Mouse (Mus musculus): ENCODE data around the gene Nek7. TPM values are rescaled to one million over a fixed set of nuclear protein-coding genes. Genes with fewer than 3 reads are reported as not detected.

Gene Nek7
- polyA plus RNA-seq, 1 experiment from 2014 or later, result 10.9 TPM

GRCm38 (mm10) chr1:138628486-138628885, 8.5 kb upstream of the Nek7 start:
- H3K4me3 ChIP-seq (ENCODE audit: low read length), result no peak overlapping the region
- no peak for ATAC-seq
- H3K36me3 ChIP-seq (ENCODE audit: control insufficient read depth, insufficient read depth, low read length), result no peaks in the 10 kb centered on the region
- H3K4me1 ChIP-seq (ENCODE audit: control insufficient read depth, insufficient read depth, low read depth, low read length), result no peaks in the 10 kb centered on the region
- H3K27me3 ChIP-seq (replicated peaks; ENCODE audit: control insufficient read depth, insufficient read depth, low read length), result no peaks in the 10 kb centered on the region
- no peak overlapping the region for H3K27ac ChIP-seq (ENCODE audit: low read depth, low read length)
- no peak overlapping the region for H3K4me2 ChIP-seq (ENCODE audit: low read length)
- 89% methylated on average over 3 of the region's 3 CpGs for WGBS
- no peak overlapping the region for H3K9ac ChIP-seq (ENCODE audit: low read depth, low read length)
- H3K9me3 ChIP-seq (ENCODE audit: control insufficient read depth, low read length), result no peaks in the 10 kb centered on the region

- H3K27ac ChIP-seq (ENCODE audit: low read depth, low read length), result no peak overlapping the region
- no peaks in the 10 kb centered on the region for H3K9me3 ChIP-seq (ENCODE audit: control insufficient read depth, low read length)
- 89% methylated on average over 3 of the region's 3 CpGs for WGBS
- no peak overlapping the region for H3K9ac ChIP-seq (ENCODE audit: low read depth, low read length)
- H3K4me1 ChIP-seq (ENCODE audit: control insufficient read depth, insufficient read depth, low read depth, low read length), result no peaks in the 10 kb centered on the region
- H3K27me3 ChIP-seq (replicated peaks; ENCODE audit: control insufficient read depth, insufficient read depth, low read length), result no peaks in the 10 kb centered on the region
- H3K36me3 ChIP-seq (ENCODE audit: control insufficient read depth, insufficient read depth, low read length), result no peaks in the 10 kb centered on the region
- H3K4me2 ChIP-seq (ENCODE audit: low read length), result no peak overlapping the region
- no peak for ATAC-seq
- H3K4me3 ChIP-seq (ENCODE audit: low read length), result no peak overlapping the region
Observed at GRCm38 (mm10) chr1:138627804-138628203, 7.9 kb upstream of the Nek7 start.

GRCm38 (mm10) chr1:138626288-138626687, 6.3 kb upstream of the Nek7 start:
- Histone ChIP-seq H3K36me3 (ENCODE audit: control insufficient read depth, insufficient read depth, low read length) (no peaks in the 10 kb centered on the region), H3K4me3 (ENCODE audit: low read length) (no peak overlapping the region), H3K27me3 (replicated peaks; ENCODE audit: control insufficient read depth, insufficient read depth, low read length) (no peaks in the 10 kb centered on the region), H3K9ac (ENCODE audit: low read depth, low read length) (no peak overlapping the region), H3K4me2 (ENCODE audit: low read length) (no peak overlapping the region), H3K9me3 (ENCODE audit: control insufficient read depth, low read length) (no peaks in the 10 kb centered on the region), H3K4me1 (ENCODE audit: control insufficient read depth, insufficient read depth, low read depth, low read length) (no peaks in the 10 kb centered on the region), H3K27ac (ENCODE audit: low read depth, low read length) (no peak overlapping the region)
- ATAC-seq, result no peak
- WGBS, result 87% methylated on average over 3 of the region's 3 CpGs

- Histone ChIP-seq H3K4me2 (ENCODE audit: low read length) (no peak overlapping the region), H3K9me3 (ENCODE audit: control insufficient read depth, low read length) (no peaks in the 10 kb centered on the region), H3K27me3 (replicated peaks; ENCODE audit: control insufficient read depth, insufficient read depth, low read length) (no peaks in the 10 kb centered on the region), H3K4me1 (ENCODE audit: control insufficient read depth, insufficient read depth, low read depth, low read length) (peaks cover 3% of the 10 kb centered on the region; the same call in 1 of the 2 replicates), H3K27ac (ENCODE audit: low read depth, low read length) (no peak overlapping the region), H3K9ac (ENCODE audit: low read depth, low read length) (no peak overlapping the region), H3K36me3 (ENCODE audit: control insufficient read depth, insufficient read depth, low read length) (no peaks in the 10 kb centered on the region), H3K4me3 (ENCODE audit: low read length) (no peak overlapping the region)
- WGBS, result 11% methylated on average over 1 of the region's 1 CpGs
- no peak for ATAC-seq
Observed at GRCm38 (mm10) chr1:138623870-138624269, 3.9 kb upstream of the Nek7 start.

GRCm38 (mm10) chr1:138622831-138623230, 2.9 kb upstream of the Nek7 start:
- no peak overlapping the region for H3K4me2 ChIP-seq (ENCODE audit: low read length)
- no peaks in the 10 kb centered on the region for H3K36me3 ChIP-seq (ENCODE audit: control insufficient read depth, insufficient read depth, low read length)
- 87% methylated on average over 5 of the region's 5 CpGs for WGBS
- H3K4me1 ChIP-seq (ENCODE audit: control insufficient read depth, insufficient read depth, low read depth, low read length), result peaks cover 10% of the 10 kb centered on the region
- no peak overlapping the region for H3K27ac ChIP-seq (ENCODE audit: low read depth, low read length)
- ATAC-seq, result no peak
- H3K4me3 ChIP-seq (ENCODE audit: low read length), result no peak overlapping the region
- no peaks in the 10 kb centered on the region for H3K27me3 ChIP-seq (replicated peaks; ENCODE audit: control insufficient read depth, insufficient read depth, low read length)
- no peaks in the 10 kb centered on the region for H3K9me3 ChIP-seq (ENCODE audit: control insufficient read depth, low read length)
- no peak overlapping the region for H3K9ac ChIP-seq (ENCODE audit: low read depth, low read length)

GRCm38 (mm10) chr1:138622431-138622830, 2.5 kb upstream of the Nek7 start:
- H3K4me2 ChIP-seq (ENCODE audit: low read length), result no peak overlapping the region
- H3K27ac ChIP-seq (ENCODE audit: low read depth, low read length), result no peak overlapping the region
- H3K27me3 ChIP-seq (replicated peaks; ENCODE audit: control insufficient read depth, insufficient read depth, low read length), result no peaks in the 10 kb centered on the region
- no peaks in the 10 kb centered on the region for H3K36me3 ChIP-seq (ENCODE audit: control insufficient read depth, insufficient read depth, low read length)
- H3K9me3 ChIP-seq (ENCODE audit: control insufficient read depth, low read length), result no peaks in the 10 kb centered on the region
- no peak for ATAC-seq
- 75% methylated on average over 3 of the region's 3 CpGs for WGBS
- H3K4me1 ChIP-seq (ENCODE audit: control insufficient read depth, insufficient read depth, low read depth, low read length), result peaks cover 10% of the 10 kb centered on the region
- no peak overlapping the region for H3K9ac ChIP-seq (ENCODE audit: low read depth, low read length)
- H3K4me3 ChIP-seq (ENCODE audit: low read length), result no peak overlapping the region

- peak overlapping the region; percentile 87 for H3K27ac ChIP-seq (ENCODE audit: low read depth, low read length)
- peak overlapping the region; percentile 73 for H3K4me3 ChIP-seq (ENCODE audit: low read length)
- WGBS, result under 1% methylated on average over 73 of the region's 83 CpGs
- H3K9ac ChIP-seq (ENCODE audit: low read depth, low read length), result peak overlapping the region; percentile 73
- no peaks in the 10 kb centered on the region for H3K27me3 ChIP-seq (replicated peaks; ENCODE audit: control insufficient read depth, insufficient read depth, low read length)
- ATAC-seq, result peak; percentile 98
- H3K9me3 ChIP-seq (ENCODE audit: control insufficient read depth, low read length), result no peaks in the 10 kb centered on the region
- H3K4me1 ChIP-seq (ENCODE audit: control insufficient read depth, insufficient read depth, low read depth, low read length), result peaks cover 10% of the 10 kb centered on the region
- no peaks in the 10 kb centered on the region for H3K36me3 ChIP-seq (ENCODE audit: control insufficient read depth, insufficient read depth, low read length)
- H3K4me2 ChIP-seq (ENCODE audit: low read length), result peak overlapping the region; percentile 90
Observed at GRCm38 (mm10) chr1:138619114-138619971, 598 bp downstream of the Nek7 start.

- 0 out of 2 replicates have a peak overlapping the region, but pooled peaks have one; percentile 45 for H3K27ac ChIP-seq (ENCODE audit: low read depth, low read length)
- no peaks in the 10 kb centered on the region for H3K36me3 ChIP-seq (ENCODE audit: control insufficient read depth, insufficient read depth, low read length)
- peak overlapping the region; percentile 73 for H3K4me3 ChIP-seq (ENCODE audit: low read length)
- under 1% methylated on average over 11 of the region's 11 CpGs for WGBS
- peak overlapping the region; percentile 39; the same call in 1 of the 2 replicates for H3K9ac ChIP-seq (ENCODE audit: low read depth, low read length)
- H3K27me3 ChIP-seq (replicated peaks; ENCODE audit: control insufficient read depth, insufficient read depth, low read length), result no peaks in the 10 kb centered on the region
- peak overlapping the region; percentile 90 for H3K4me2 ChIP-seq (ENCODE audit: low read length)
- ATAC-seq, result peak; percentile 86
- peaks cover 10% of the 10 kb centered on the region for H3K4me1 ChIP-seq (ENCODE audit: control insufficient read depth, insufficient read depth, low read depth, low read length)
- H3K9me3 ChIP-seq (ENCODE audit: control insufficient read depth, low read length), result no peaks in the 10 kb centered on the region
Observed at GRCm38 (mm10) chr1:138618012-138618354, 2.0 kb downstream of the Nek7 start.

GRCm38 (mm10) chr1:138617279-138618011, 2.5 kb downstream of the Nek7 start:
- no peaks in the 10 kb centered on the region for H3K27me3 ChIP-seq (replicated peaks; ENCODE audit: control insufficient read depth, insufficient read depth, low read length)
- whole genome bisulfite sequencing, result 21% methylated on average over 17 of the region's 17 CpGs
- peak overlapping the region; percentile 73 for H3K4me3 ChIP-seq (ENCODE audit: low read length)
- H3K9me3 ChIP-seq (ENCODE audit: control insufficient read depth, low read length), result no peaks in the 10 kb centered on the region
- H3K36me3 ChIP-seq (ENCODE audit: control insufficient read depth, insufficient read depth, low read length), result no peaks in the 10 kb centered on the region
- peak overlapping the region; percentile 39; the same call in 1 of the 2 replicates for H3K9ac ChIP-seq (ENCODE audit: low read depth, low read length)
- H3K4me2 ChIP-seq (ENCODE audit: low read length), result peak overlapping the region; percentile 90
- H3K4me1 ChIP-seq (ENCODE audit: control insufficient read depth, insufficient read depth, low read depth, low read length), result peaks cover 10% of the 10 kb centered on the region
- ATAC-seq, result no peak
- no peak overlapping the region for H3K27ac ChIP-seq (ENCODE audit: low read depth, low read length)
